ENCODE assay signal across 22 mouse cellular contexts in genomic region chr12:27481230-27481629, GRCm38 (mm10).
DNase-seq lines count a peak whose midpoint lies in the region; ATAC-seq lines count a peak whose summit lies in the region.
"Had no signal": no experiment of that assay in that cellular context is flagged by ENCODE, and none has a peak within 500 bp of the region (broad histone marks: within the 10 kb centered on the region; RNA-seq: fewer than 3 reads in every experiment).

No protein-coding gene starts in this region.

- no peak overlapping the region for H3K9ac ChIP-seq in kidney, embryonic 15.5 days
- no peak overlapping the region for H3K9ac ChIP-seq in intestine, embryonic 16.5 days (ENCODE audit: low read depth, low read length)
- H3K9ac ChIP-seq: embryonic facial prominence, embryonic 12.5 days; forebrain, embryonic 13.5 days; forebrain, embryonic 15.5 days had no signal

- no peaks in the 10 kb centered on the region for H3K36me3 ChIP-seq in kidney, embryonic 15.5 days
- H3K36me3 ChIP-seq in intestine, embryonic 16.5 days (ENCODE audit: control insufficient read depth, insufficient read depth, low read length), result no peaks in the 10 kb centered on the region
- H3K36me3 ChIP-seq: embryonic facial prominence, embryonic 10.5 days; embryonic facial prominence, embryonic 12.5 days; forebrain, embryonic 15.5 days; G1E had no signal

- no peaks in the 10 kb centered on the region for H3K27me3 ChIP-seq in kidney, embryonic 15.5 days
- H3K27me3 ChIP-seq in intestine, embryonic 16.5 days (replicated peaks; ENCODE audit: control insufficient read depth, insufficient read depth, low read length), result no peaks in the 10 kb centered on the region
- H3K27me3 ChIP-seq: CH12.LX; embryonic facial prominence, embryonic 12.5 days; forebrain, embryonic 13.5 days; forebrain, embryonic 15.5 days; Patski had no signal

- DNase-seq in heart, adult 11 months, result peak; percentile 21
- DNase-seq in heart, adult 8-10 months (ENCODE audit: low spot score), result no peak
- DNase-seq in kidney, postnatal 36 days, result no peak
- DNase-seq: adrenal gland, adult 8-10 months; adrenal gland, postnatal 14 days; adrenal gland, postnatal 36 days; B cell, adult 2 months; cerebellum, adult 11-12 months; cerebellum, adult 2 months; cerebellum, adult 9-10 months; cerebellum, postnatal 25 days had no signal

- H3K4me3 ChIP-seq in kidney, embryonic 15.5 days (replicated peaks), result no peak overlapping the region
- no peak overlapping the region for H3K4me3 ChIP-seq in intestine, embryonic 16.5 days (ENCODE audit: low read length)
- H3K4me3 ChIP-seq: embryonic facial prominence, embryonic 10.5 days; embryonic facial prominence, embryonic 12.5 days; forebrain, embryonic 13.5 days; forebrain, embryonic 15.5 days had no signal

- ATAC-seq in kidney, embryonic 15.5 days (replicated peaks; ENCODE audit: low FRiP score), result no peak
- peak; percentile 71 for ATAC-seq in intestine, embryonic 16.5 days
- ATAC-seq: activated CD4-positive, CD25-positive, alpha-beta regulatory T cell, adult 4 months; CD4-positive, CD25-positive, alpha-beta regulatory T cell, adult 4 months; forebrain, embryonic 13.5 days; forebrain, embryonic 15.5 days; Patski had no signal

- H3K9me3 ChIP-seq in kidney, embryonic 15.5 days (replicated peaks), result no peaks in the 10 kb centered on the region
- H3K9me3 ChIP-seq in intestine, embryonic 16.5 days (ENCODE audit: control insufficient read depth, low read length), result no peaks in the 10 kb centered on the region
- H3K9me3 ChIP-seq: embryonic facial prominence, embryonic 10.5 days; embryonic facial prominence, embryonic 12.5 days; forebrain, embryonic 13.5 days; forebrain, embryonic 15.5 days had no signal

- H3K4me1 ChIP-seq in kidney, embryonic 15.5 days, result 0 out of 2 replicates have a peak, but pooled peaks cover 5% of the 10 kb centered on the region
- H3K4me1 ChIP-seq in intestine, embryonic 16.5 days (ENCODE audit: control insufficient read depth, insufficient read depth, low read length), result no peaks in the 10 kb centered on the region

- H3K27ac ChIP-seq in kidney, embryonic 15.5 days, result peak overlapping the region; percentile 7; the same call in 1 of the 2 replicates
- H3K27ac ChIP-seq in intestine, embryonic 16.5 days (ENCODE audit: low read length), result no peak overlapping the region
- H3K27ac ChIP-seq: embryonic facial prominence, embryonic 10.5 days; embryonic facial prominence, embryonic 12.5 days; forebrain, embryonic 13.5 days had no signal

- no peak overlapping the region for H3K4me2 ChIP-seq in kidney, embryonic 15.5 days
- no peak overlapping the region for H3K4me2 ChIP-seq in intestine, embryonic 16.5 days (ENCODE audit: low read depth, low read length)
- H3K4me2 ChIP-seq: embryonic facial prominence, embryonic 12.5 days; forebrain, embryonic 13.5 days; forebrain, embryonic 15.5 days had no signal
